Mouse (Mus musculus) E14TG2a.4 (cell line): ENCODE measurements around the gene Hgd.

Experiments used
- CTCF ChIP-seq: conservative IDR thresholded peaks from 2 replicates; pipeline ENCODE4 v1.5.1; 2014; ENCODE audit warnings: low read length
- POU5F1 ChIP-seq: IDR thresholded peaks from 2 replicates; pipeline ENCODE4 v1.6.1; 2014; ENCODE audit warnings: low read length, borderline replicate concordance

- TF ChIP-seq CTCF (no peak), POU5F1 (no peak)
These were observed 13.8 kb upstream of the Hgd start for GRCm38 (mm10) chr16:37566107-37566506.
